Mouse (Mus musculus) myocyte (in vitro differentiated cells): ENCODE results near the gene Rps6ka2.

ENCODE experiments used
- CEBPB ChIP-seq: IDR thresholded peaks from 2 replicates; pipeline ENCODE4 v1.6.1; 2011; ENCODE audit warnings: mild to moderate bottlenecking, moderate library complexity; ENCODE audit not compliant: poor library complexity, insufficient read depth, severe bottlenecking
- E2F4 ChIP-seq: IDR thresholded peaks from one replicate; pipeline ENCODE4 v1.6.1; 2011; ENCODE audit warnings: mild to moderate bottlenecking, control low read depth, moderate library complexity; ENCODE audit not compliant: insufficient read depth
- MAX ChIP-seq: IDR thresholded peaks from one replicate; pipeline ENCODE4 v1.6.1; 2011; ENCODE audit warnings: low read depth, mild to moderate bottlenecking, control low read depth
- MYOD1 ChIP-seq, 3 experiments: IDR thresholded peaks; one replicate each; pipeline ENCODE4 v1.6.1; 2011; ENCODE audit warnings: control low read depth in 2 of 3, low read depth in 2 of 3, mild to moderate bottlenecking in 2 of 3, moderate library complexity in 1 of 3; ENCODE audit not compliant: insufficient read length in 2 of 3, control insufficient read depth in 1 of 3
- MYOG ChIP-seq, 3 experiments: IDR thresholded peaks; one replicate each; pipeline ENCODE4 v1.6.1; 2011; ENCODE audit warnings: control low read depth in 2 of 3, low read depth in 2 of 3, mild to moderate bottlenecking in 2 of 3; ENCODE audit not compliant: insufficient read length in 2 of 3, control insufficient read depth in 1 of 3, insufficient read depth in 1 of 3
- POLR2A ChIP-seq: IDR thresholded peaks from one replicate; pipeline ENCODE4 v1.6.1; 2011; ENCODE audit warnings: low read depth, mild to moderate bottlenecking, control low read depth, moderate library complexity; ENCODE audit not compliant: insufficient read length
- POLR2AphosphoS2 ChIP-seq: IDR thresholded peaks from one replicate; pipeline ENCODE4 v1.6.1; 2011; ENCODE audit warnings: low read depth, control low read depth; ENCODE audit not compliant: insufficient read length
- TCF12 ChIP-seq: IDR thresholded peaks from one replicate; pipeline ENCODE4 v1.6.1; 2011; ENCODE audit warnings: mild to moderate bottlenecking, control low read depth; ENCODE audit not compliant: poor library complexity, insufficient read depth, severe bottlenecking
- TCF3 ChIP-seq: IDR thresholded peaks from one replicate; pipeline ENCODE4 v1.6.1; 2011; ENCODE audit warnings: low read depth, control low read depth; ENCODE audit not compliant: insufficient read length
- USF1 ChIP-seq: IDR thresholded peaks from one replicate; pipeline ENCODE4 v1.6.1; 2011; ENCODE audit warnings: low read depth, mild to moderate bottlenecking, control low read depth, moderate library complexity

DNA sequence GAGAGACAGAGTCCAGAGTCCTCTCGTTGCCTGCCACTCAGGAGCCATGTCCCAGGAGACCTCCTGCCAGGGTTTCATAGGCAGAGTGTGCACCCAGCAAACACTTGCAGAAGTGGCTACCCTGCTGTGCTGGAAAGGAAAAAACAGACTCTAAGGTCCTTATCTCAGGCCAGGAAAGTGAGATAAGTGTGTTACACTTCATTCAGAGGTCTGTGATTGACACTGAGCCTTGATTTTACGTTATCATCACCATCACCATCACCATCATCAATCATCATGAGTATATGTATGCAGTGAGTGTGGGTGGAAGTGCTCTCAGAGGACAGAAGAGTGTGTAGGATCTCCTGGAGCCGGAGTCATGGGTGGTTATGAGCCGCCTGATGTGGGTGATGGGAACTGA is 51.4 kb downstream of the Rps6ka2 start:
- TF ChIP-seq USF1 (no peak), POLR2A (no peak), TCF12 (no peak), POLR2AphosphoS2 (no peak), TCF3 (no peak), CEBPB (no peak), MYOG (IDR thresholded peaks at IDR 0.05; ENCODE audit: control insufficient read depth in 1 of 3, insufficient read depth in 1 of 3, insufficient read length in 2 of 3, low read depth in 2 of 3) (no peak), MYOD1 (IDR thresholded peaks at IDR 0.05; ENCODE audit: control insufficient read depth in 1 of 3, insufficient read length in 2 of 3, low read depth in 2 of 3) (no peak), MAX (no peak), E2F4 (no peak)
